7 mouse cellular contexts compared by ENCODE assay signal in the genomic region with DNA sequence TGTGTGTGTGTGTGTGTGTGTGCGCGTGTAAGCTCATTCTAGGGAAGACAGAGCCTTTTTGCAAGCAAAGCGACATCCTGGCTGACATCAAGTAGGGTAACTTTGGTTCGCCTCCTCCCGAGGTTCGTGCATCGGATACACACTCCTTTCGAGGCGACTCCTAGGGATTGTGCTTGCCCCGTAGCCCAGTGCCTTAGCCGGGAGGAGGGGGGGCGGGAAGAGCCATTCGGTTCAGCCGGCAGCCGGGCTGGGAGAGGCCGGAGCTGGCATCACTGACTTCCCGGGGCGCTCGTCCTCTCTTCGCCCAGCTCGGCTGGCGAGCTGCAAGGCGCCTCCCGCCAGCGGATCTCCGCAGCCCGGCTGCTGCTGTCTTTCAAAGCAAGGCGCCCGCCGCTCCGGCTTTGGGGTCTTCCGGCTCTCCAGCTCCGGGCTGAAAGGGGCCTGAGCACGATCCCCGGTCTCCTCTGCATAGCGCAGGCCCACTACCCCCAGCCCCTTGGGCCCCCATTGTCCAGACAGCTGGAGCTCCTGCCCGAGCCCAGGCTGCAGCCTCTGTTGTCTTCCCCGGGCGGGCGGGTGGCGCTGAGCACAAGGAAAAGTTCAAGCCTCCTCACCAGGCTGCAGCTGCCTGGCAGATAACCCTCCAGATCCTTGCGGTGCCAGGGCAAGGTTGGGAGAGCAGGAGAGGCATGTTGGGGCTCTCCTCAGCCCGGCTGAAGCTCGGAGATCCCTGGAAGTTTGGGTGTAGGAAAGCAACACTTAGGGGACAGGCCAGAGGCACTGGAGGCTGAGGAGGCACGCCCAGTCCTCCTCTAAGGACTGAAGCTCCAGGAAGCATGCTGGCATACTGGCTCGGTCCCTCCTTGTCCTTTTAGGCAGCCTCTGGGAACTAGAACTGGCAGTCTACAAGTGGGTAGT. TPM values are rescaled to one million over a fixed set of nuclear protein-coding genes. Genes with fewer than 3 reads are reported as not detected.
DNase-seq lines count a peak whose midpoint lies in the region; ATAC-seq and TF ChIP-seq lines count a peak whose summit lies in the region.

No protein-coding gene starts in this region.

- TF ChIP-seq POLR2A in ES-Bruce4 (IDR thresholded peaks at IDR 0.05; ENCODE audit: insufficient read depth, low read length), result no peak

- DNase-seq in WW6 (ENCODE audit: low read depth, low spot score), result peak; percentile 26
- peak; percentile 26 to 27 for DNase-seq in left cerebral cortex, postnatal 14 days (ENCODE audit: low spot score in 2 of 2)
- no peak for DNase-seq in spleen, postnatal 4 days (ENCODE audit: low spot score in 2 of 2)

- H3K4me2 ChIP-seq in embryonic facial prominence, embryonic 12.5 days (replicated peaks), result peak overlapping the region; percentile 87
- peak overlapping the region; percentile 82 for H3K4me2 ChIP-seq in heart, embryonic 11.5 days
- H3K4me2 ChIP-seq in midbrain, embryonic 16.5 days (ENCODE audit: low read length), result peak overlapping the region; percentile 73

- no peak for TF ChIP-seq CTCF in ES-Bruce4 (IDR thresholded peaks at IDR 0.05; ENCODE audit: low read depth, low read length)

- no peak for TF ChIP-seq EP300 in ES-Bruce4 (IDR thresholded peaks at IDR 0.05; ENCODE audit: insufficient read depth, low read depth, low read length)

- 0 out of 2 replicates have a peak, but pooled peaks have one; percentile 57 for ATAC-seq in embryonic facial prominence, embryonic 12.5 days (ENCODE audit: insufficient number of reproducible peaks, insufficient read depth, low FRiP score, low TSS enrichment)
- 0 out of 2 replicates have a peak, but pooled peaks have one; percentile 24 for ATAC-seq in heart, embryonic 11.5 days (replicated peaks; ENCODE audit: insufficient number of reproducible peaks, low FRiP score, low TSS enrichment)
- ATAC-seq in midbrain, embryonic 16.5 days, result peak; percentile 54; the same call in 1 of the 2 replicates

- no peaks in the 10 kb centered on the region for H3K36me3 ChIP-seq in ES-Bruce4 (ENCODE audit: control insufficient read depth, insufficient read depth, low read length, poor library complexity, severe bottlenecking)
- H3K36me3 ChIP-seq in embryonic facial prominence, embryonic 12.5 days, result no peaks in the 10 kb centered on the region
- no peaks in the 10 kb centered on the region for H3K36me3 ChIP-seq in heart, embryonic 11.5 days (ENCODE audit: control insufficient read depth, insufficient read depth, low read length)
- no peaks in the 10 kb centered on the region for H3K36me3 ChIP-seq in midbrain, embryonic 16.5 days (ENCODE audit: control insufficient read depth, insufficient read depth, low read length)

- H3K27ac ChIP-seq in ES-Bruce4 (ENCODE audit: insufficient read depth, low read length), result no peak overlapping the region
- H3K27ac ChIP-seq in embryonic facial prominence, embryonic 12.5 days, result peak overlapping the region; percentile 17; the same call in 1 of the 2 replicates
- H3K27ac ChIP-seq in heart, embryonic 11.5 days (ENCODE audit: low read depth, low read length), result no peak overlapping the region
- H3K27ac ChIP-seq in midbrain, embryonic 16.5 days (ENCODE audit: low read length), result peak overlapping the region; percentile 78

- intact Hi-C loops in left cerebral cortex, postnatal 14 days (cut with DNase I), result loop anchor here (5.0 to 10.0 kb wide), 2 partner anchors 158 to 280 kb away; no protein-coding TSS in a partner anchor

- H3K9me3 ChIP-seq in ES-Bruce4 (replicated peaks; ENCODE audit: control insufficient read depth, insufficient read depth, low read length, poor library complexity, severe bottlenecking), result no peaks in the 10 kb centered on the region
- no peaks in the 10 kb centered on the region for H3K9me3 ChIP-seq in embryonic facial prominence, embryonic 12.5 days
- no peaks in the 10 kb centered on the region for H3K9me3 ChIP-seq in heart, embryonic 11.5 days (replicated peaks; ENCODE audit: control insufficient read depth, low read length)
- no peaks in the 10 kb centered on the region for H3K9me3 ChIP-seq in midbrain, embryonic 16.5 days (replicated peaks; ENCODE audit: control insufficient read depth, low read length, poor library complexity, severe bottlenecking)

- H3K9ac ChIP-seq in ES-Bruce4 (ENCODE audit: low read depth, poor library complexity, severe bottlenecking), result peak overlapping the region; percentile 50
- H3K9ac ChIP-seq in embryonic facial prominence, embryonic 12.5 days, result peak overlapping the region; percentile 55
- peak overlapping the region; percentile 79 for H3K9ac ChIP-seq in heart, embryonic 11.5 days (ENCODE audit: low read depth, low read length)
- peak overlapping the region; percentile 78 for H3K9ac ChIP-seq in midbrain, embryonic 16.5 days (ENCODE audit: low read depth, low read length)

- H3K4me3 ChIP-seq in ES-Bruce4 (ENCODE audit: low read depth, low read length), result peak overlapping the region; percentile 60
- peak overlapping the region; percentile 47 for H3K4me3 ChIP-seq in embryonic facial prominence, embryonic 12.5 days
- peak overlapping the region; percentile 60 for H3K4me3 ChIP-seq in heart, embryonic 11.5 days (ENCODE audit: low read depth, low read length)
- H3K4me3 ChIP-seq in midbrain, embryonic 16.5 days (ENCODE audit: low read depth, low read length), result peak overlapping the region; percentile 61

- peaks cover 4% of the 10 kb centered on the region for H3K4me1 ChIP-seq in ES-Bruce4 (ENCODE audit: control insufficient read depth, insufficient read depth, low read length)
- peaks cover 14% of the 10 kb centered on the region; the same call in 1 of the 2 replicates for H3K4me1 ChIP-seq in embryonic facial prominence, embryonic 12.5 days
- H3K4me1 ChIP-seq in heart, embryonic 11.5 days (ENCODE audit: control insufficient read depth, insufficient read depth, low read length), result peaks cover 44% of the 10 kb centered on the region
- H3K4me1 ChIP-seq in midbrain, embryonic 16.5 days (ENCODE audit: control insufficient read depth, insufficient read depth, low read length), result peaks cover 16% of the 10 kb centered on the region

- peaks cover 10% of the 10 kb centered on the region for H3K27me3 ChIP-seq in ES-Bruce4 (ENCODE audit: control insufficient read depth, insufficient read depth, low read length, poor library complexity, severe bottlenecking)
- H3K27me3 ChIP-seq in embryonic facial prominence, embryonic 12.5 days, result peaks cover 53% of the 10 kb centered on the region
- H3K27me3 ChIP-seq in heart, embryonic 11.5 days (ENCODE audit: control insufficient read depth, insufficient read depth, low read length), result peaks cover 6% of the 10 kb centered on the region; the same call in 1 of the 2 replicates
- no peaks in the 10 kb centered on the region for H3K27me3 ChIP-seq in midbrain, embryonic 16.5 days (ENCODE audit: control insufficient read depth, insufficient read depth, low read depth, low read length)

- under 1% methylated on average over 45 of the region's 46 CpGs for WGBS in embryonic facial prominence, embryonic 12.5 days
- WGBS in heart, embryonic 11.5 days (ENCODE audit: insufficient replicate concordance), result under 1% methylated on average over 46 of the region's 46 CpGs
- WGBS in midbrain, embryonic 16.5 days, result 1% methylated on average over 45 of the region's 46 CpGs

RNA-seq across cellular contexts. Expression of gene Cdh13, which starts 0.8 kb away (rescaled TPM):
- polyA plus RNA-seq in ES-Bruce4 (2011; ENCODE audit: insufficient read depth, insufficient read length, low read depth, missing spikeins), result 2.0 and 2.2 TPM in 2 replicates
- polyA plus RNA-seq in embryonic facial prominence, embryonic 12.5 days (2016; fragmentation: Nextera tagmentation; extraction: Ambion mirVana), result 9.6 and 10.6 TPM in 2 replicates
- polyA plus RNA-seq in heart, embryonic 11.5 days (2014; fragmentation: Nextera tagmentation; extraction: Ambion mirVana), result 37.1 and 38.2 TPM in 2 replicates
- 100 to 1,000 TPM; 137 to 144 TPM for total RNA-seq in left cerebral cortex, postnatal 14 days (2021)
- 98.0 and 159 TPM in 2 replicates for polyA plus RNA-seq in midbrain, embryonic 16.5 days (2015; fragmentation: Nextera tagmentation; extraction: Ambion mirVana)

Comparison
In these comparisons a context has a peak if more than half of its experiments do, and no peak if none do; other contexts are left out.
1. H3K27ac ChIP-seq: peak in embryonic facial prominence, embryonic 12.5 days (single experiment) and midbrain, embryonic 16.5 days (single experiment); none in ES-Bruce4 (single experiment) and heart, embryonic 11.5 days (single experiment).
2. DNase-seq: peak in WW6 (single experiment) and left cerebral cortex, postnatal 14 days (2 of 2); none in spleen, postnatal 4 days (0 of 2).
3. Peak in every context shown above with its lines, with median percentiles within 50 percentile points of each other: H3K4me3 ChIP-seq, H3K9ac ChIP-seq, ATAC-seq and H3K4me2 ChIP-seq.